Mouse (Mus musculus) CD4-positive, CD25-positive, alpha-beta regulatory T cell, adult 4 months (primary cell): ENCODE results near the gene Olfr1346. TPM values are rescaled to one million over a fixed set of nuclear protein-coding genes. Genes with fewer than 3 reads are reported as not detected.
"Not testable (repeated sequence)": the region's sequence is repeated elsewhere in the genome, so short reads cannot be mapped to it uniquely, and the experiment has no call there.

Source experiments
- ATAC-seq: one replicate; pipeline ENCODE4 v1.8.0; 2017
- polyA plus RNA-seq, 2 experiments: library from polyadenylated mRNA; unstranded; fragments of 100-300 nt; shearing (Covaris generic); gene quantifications; one replicate each; pipeline ENCODE4 v1.2.1; 2017

The Olfr1346 gene
- not detected for polyA plus RNA-seq

GRCm38 (mm10) chr7:6466951-6467350 is at the start of gene Olfr1346:
TSS of gene Olfr1346 (plus strand) at chr7:6467101.
- ATAC-seq: no peak

GRCm38 (mm10) chr7:6419894-6420293 is 47.0 kb upstream of the Olfr1346 start:
- ATAC-seq: no peak

DNA sequence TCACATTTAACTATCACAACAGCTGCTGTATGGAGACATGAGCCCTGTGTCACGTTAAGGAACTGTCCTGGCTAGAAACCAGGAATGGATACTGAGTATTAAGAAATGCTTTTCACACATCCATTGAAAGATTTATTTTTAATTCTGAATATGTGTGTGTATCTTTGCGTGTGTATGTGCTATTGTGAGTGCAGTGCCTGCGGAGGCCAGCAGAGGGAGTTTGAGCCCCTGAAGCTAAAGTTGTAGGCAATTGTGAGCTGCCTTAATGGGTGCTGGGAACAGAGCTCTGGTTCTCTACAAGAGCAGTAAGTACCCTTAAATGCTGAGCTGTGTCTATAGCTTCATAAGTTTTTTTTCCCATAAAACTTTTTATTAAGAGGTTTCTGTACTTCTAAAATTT is 37.5 kb upstream of the Olfr1346 start:
- ATAC-seq: no peak

GRCm38 (mm10) chr7:6430342-6430741 is 36.6 kb upstream of the Olfr1346 start:
- ATAC-seq: peak; percentile 77

GRCm38 (mm10) chr7:6438388-6438787 is 28.5 kb upstream of the Olfr1346 start, which contains the start of gene Olfr1344:
TSS of gene Olfr1344 (plus strand) at chr7:6438688.
- no peak for ATAC-seq

- no peak for ATAC-seq
These were observed 25.7 kb upstream of the Olfr1346 start for GRCm38 (mm10) chr7:6441173-6441572.

GRCm38 (mm10) chr7:6447771-6448170 is 19.1 kb upstream of the Olfr1346 start:
- ATAC-seq: no peak

GRCm38 (mm10) chr7:6455868-6456267 is 11.0 kb upstream of the Olfr1346 start, which contains the start of gene Olfr1336:
TSS of gene Olfr1336 (plus strand) at chr7:6456168.
- ATAC-seq: no peak

- no peak for ATAC-seq
These were observed 10.5 kb upstream of the Olfr1346 start for GRCm38 (mm10) chr7:6456399-6456798.

DNA sequence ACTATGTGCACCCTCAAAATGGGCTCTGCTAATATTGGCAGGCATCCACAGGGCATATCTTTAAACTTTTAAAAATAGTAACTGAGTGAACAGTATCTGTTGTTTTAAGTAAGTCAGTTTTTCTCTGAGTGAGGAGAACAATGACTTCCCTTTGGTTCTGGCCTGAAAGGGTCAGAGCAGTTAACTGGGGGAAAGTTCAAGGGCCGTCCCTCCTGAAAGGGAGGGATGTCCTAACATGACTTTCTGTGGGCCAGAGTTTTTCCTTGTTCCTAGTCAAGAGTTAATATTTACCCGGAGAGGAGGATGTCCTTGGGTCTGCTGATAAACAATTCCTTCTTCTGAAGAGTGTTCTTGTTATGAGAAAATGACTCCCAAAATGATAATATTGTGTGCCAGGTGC is 10.7 kb downstream of the Olfr1346 start:
- not testable (repeated sequence) for ATAC-seq

DNA sequence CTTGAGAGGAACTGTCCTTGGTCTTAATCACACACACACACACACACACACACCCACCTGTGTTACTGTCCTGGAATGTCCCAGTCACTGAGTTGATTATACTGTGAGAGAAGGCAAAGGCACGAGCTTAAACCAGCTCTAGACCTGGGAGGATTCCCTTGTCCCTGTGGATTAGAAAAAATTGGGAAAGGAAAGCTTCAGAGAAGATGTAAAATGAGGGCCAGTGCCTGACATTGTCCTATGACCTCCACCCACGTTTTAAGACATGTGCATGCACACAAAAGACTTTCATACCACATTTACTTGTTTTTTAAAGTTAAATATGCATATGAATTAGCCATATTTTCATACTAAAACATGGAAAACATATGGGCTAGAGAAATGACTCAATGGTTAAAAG is 19.9 kb downstream of the Olfr1346 start, which contains the start of gene Olfr5:
Olfr5 (minus strand) TSS at position 101 of the 400 bp plus-strand sequence.
- no peak for ATAC-seq

DNA sequence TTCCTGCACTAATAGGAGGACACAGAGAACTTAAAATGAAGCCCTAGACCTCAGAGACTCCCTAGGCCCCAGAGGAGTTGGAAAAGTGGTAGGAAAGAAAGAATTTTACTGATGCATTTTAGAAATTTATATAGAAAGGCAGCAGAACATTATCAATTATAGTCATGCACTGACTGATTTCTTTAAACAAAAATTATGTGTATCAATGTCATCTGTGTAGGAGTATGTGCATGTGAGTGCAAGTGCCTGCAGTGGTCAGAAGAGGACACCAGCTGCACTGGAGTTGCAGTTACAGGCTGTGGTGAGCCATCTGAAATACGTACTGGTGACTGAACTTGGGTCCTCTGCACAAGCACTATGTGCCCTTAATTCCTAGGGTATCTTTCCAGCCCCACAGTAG is 32.8 kb downstream of the Olfr1346 start, which contains the start of gene Olfr1347:
Olfr1347 (minus strand) TSS at position 101 of the 400 bp plus-strand sequence.
- no peak for ATAC-seq

- no peak for ATAC-seq
These were observed 41.7 kb downstream of the Olfr1346 start, which contains the start of gene Olfr1348 for GRCm38 (mm10) chr7:6508648-6509047. TSS of gene Olfr1348 (minus strand) at chr7:6508748.

- ATAC-seq: no peak
These were observed 54.8 kb downstream of the Olfr1346 start for GRCm38 (mm10) chr7:6521666-6522065.

GRCm38 (mm10) chr7:6522850-6523249 is 55.9 kb downstream of the Olfr1346 start, which contains the start of gene Olfr1349:
TSS of gene Olfr1349 (minus strand) at chr7:6522950.
- ATAC-seq: no peak

GRCm38 (mm10) chr7:6525001-6525400 is 58.1 kb downstream of the Olfr1346 start:
- ATAC-seq: no peak

DNA sequence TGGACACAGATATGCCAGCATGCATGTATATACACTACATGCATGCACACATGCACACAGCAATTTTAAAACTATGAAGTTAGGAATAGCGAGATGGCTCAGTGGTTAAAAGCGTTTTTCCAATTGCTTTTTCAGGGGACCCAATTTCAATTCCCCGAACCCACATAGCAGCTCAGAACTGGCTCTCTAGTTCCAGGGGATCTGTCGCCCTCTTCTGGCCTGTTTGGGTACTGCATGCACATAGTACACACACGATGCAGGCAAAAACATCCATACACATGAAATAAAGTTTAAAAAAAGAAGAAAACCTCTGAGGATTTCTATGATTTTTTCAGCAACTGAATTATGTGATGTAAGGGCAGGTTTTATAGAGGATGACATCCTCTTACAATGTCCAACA is 59.2 kb downstream of the Olfr1346 start:
- no peak for ATAC-seq

Other genes starting within 250 kb of the Olfr1346 start
- not detected for gene Zscan5b, start 244.8 kb upstream of the Olfr1346 start, polyA plus RNA-seq
- not detected for gene Epp13, start 214.4 kb upstream of the Olfr1346 start, polyA plus RNA-seq
- 1 to 10 TPM; 6.4 to 7.6 TPM for gene Zfp667, start 180.5 kb upstream of the Olfr1346 start, polyA plus RNA-seq
- gene Zfp583, start 135.8 kb upstream of the Olfr1346 start, polyA plus RNA-seq: 1 to 10 TPM in 1 of 2 experiments, under 1 TPM in 1; 0.94 to 1.4 TPM
- gene Gm3854, start 123.3 kb upstream of the Olfr1346 start, polyA plus RNA-seq: under 1 TPM; 0.11 to 0.39 TPM
- gene Zfp78, start 103.8 kb upstream of the Olfr1346 start, polyA plus RNA-seq: 1 to 10 TPM; 4.0 to 5.1 TPM
- 1 to 10 TPM; 4.0 to 5.5 TPM for gene Zfp28, start 83.8 kb upstream of the Olfr1346 start, polyA plus RNA-seq
- gene Smim17, start 68.4 kb upstream of the Olfr1346 start, polyA plus RNA-seq: not detected
- gene Gm20715, start 56.8 kb upstream of the Olfr1346 start, polyA plus RNA-seq: not detected
- not detected for gene Olfr1344, start 28.4 kb upstream of the Olfr1346 start, polyA plus RNA-seq
- under 1 TPM in 1 of 2 experiments, not detected in 1; 0.05 TPM for gene Olfr1336, start 10.9 kb upstream of the Olfr1346 start, polyA plus RNA-seq
- gene Olfr5, start 19.8 kb downstream of the Olfr1346 start, polyA plus RNA-seq: not detected
- not detected for gene Olfr1347, start 32.7 kb downstream of the Olfr1346 start, polyA plus RNA-seq
- gene Olfr1348, start 41.6 kb downstream of the Olfr1346 start, polyA plus RNA-seq: not detected
- gene Olfr1349, start 55.8 kb downstream of the Olfr1346 start, polyA plus RNA-seq: under 1 TPM in 1 of 2 experiments, not detected in 1; 0.09 TPM
- not detected for gene Olfr1350, start 97.7 kb downstream of the Olfr1346 start, polyA plus RNA-seq
- not detected for gene Zim1, start 229.3 kb downstream of the Olfr1346 start, polyA plus RNA-seq